Mouse (Mus musculus): Measurements from ENCODE around the gene Ahcyl1.
"Not testable (repeated sequence)": the region's sequence is repeated elsewhere in the genome, so short reads cannot be mapped to it uniquely, and the experiment has no call there.

The Ahcyl1 gene

DNA sequence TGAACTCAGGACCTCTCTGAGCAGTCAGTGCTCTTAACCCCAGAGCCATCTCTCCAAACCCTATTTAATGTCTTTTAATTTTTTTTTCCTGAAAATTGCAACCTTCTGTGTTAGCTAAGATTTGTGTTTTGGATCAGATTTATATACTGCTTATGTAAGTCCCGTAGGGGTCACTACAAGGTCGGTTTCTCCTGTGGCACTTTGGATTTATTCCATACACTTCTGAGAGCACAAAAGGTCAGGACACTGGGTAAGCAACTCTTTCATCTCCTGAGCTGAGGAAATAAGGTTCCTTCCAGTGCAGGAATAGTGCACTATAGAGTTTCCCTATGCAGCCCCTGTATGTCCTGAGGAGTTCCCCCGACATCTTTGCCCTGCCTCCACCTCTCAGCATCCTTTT is 40.9 kb downstream of the Ahcyl1 start:
- no peak for DNase-seq (ENCODE audit: low spot score)

DNA sequence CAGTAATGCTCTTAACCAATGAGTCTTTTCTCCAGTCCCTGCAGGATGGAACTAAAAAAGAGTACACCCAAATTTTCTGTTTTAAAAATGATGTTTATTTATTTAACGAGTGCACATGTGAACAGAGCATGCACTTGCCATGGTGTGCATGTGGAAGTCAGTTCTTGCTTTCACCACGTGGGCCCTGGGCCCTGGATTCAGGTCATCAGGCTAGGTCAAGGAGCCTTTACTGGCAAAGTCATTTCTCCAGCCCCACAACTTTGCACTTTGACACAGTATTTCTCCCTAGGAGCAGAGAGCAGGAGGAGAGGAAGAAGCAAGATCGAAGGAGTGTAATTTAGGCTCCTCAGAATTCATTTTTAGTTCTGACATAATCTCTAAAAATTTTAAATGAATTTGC is 41.5 kb downstream of the Ahcyl1 start:
- DNase-seq (ENCODE audit: low spot score): no peak

DNA sequence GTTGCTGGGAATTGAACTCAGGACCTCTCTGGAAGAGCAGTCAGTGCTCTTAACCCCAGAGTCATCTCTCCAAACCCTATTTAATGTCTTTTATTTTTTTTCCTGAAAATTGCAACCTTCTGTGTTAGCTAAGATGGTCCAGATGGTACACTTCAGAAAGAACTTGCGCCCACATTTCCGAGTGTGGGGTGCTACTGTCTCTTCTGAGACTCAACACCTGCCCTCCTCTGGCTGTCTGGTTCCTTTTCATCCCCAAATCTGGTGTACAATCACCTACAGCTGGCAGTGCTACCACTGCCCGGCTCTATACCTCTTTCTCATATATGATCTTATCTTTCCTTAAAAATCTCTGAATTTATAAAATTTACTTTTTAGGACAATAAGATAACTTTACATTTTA is 43.4 kb downstream of the Ahcyl1 start:
- DNase-seq (ENCODE audit: low spot score): no peak

DNA sequence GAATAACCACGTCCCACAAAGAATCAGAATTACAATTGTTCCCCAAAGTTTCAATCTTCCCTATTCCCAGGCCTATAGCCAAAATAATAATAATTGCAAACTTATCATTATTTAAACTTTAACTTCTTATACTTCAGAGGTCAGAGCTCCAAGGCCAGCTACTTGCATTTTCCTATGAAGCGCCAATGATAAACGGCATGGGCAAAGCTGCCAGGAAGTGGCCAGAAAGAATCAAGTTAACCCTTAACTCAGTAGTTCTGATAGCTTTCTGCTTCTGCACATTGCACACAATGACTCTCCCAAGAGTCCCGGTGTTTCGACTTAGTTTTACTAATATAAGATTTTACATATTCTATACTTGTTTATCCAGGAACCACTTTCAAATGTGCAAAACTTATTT is 46.1 kb downstream of the Ahcyl1 start:
- not testable (repeated sequence) for DNase-seq (ENCODE audit: low spot score)

DNA sequence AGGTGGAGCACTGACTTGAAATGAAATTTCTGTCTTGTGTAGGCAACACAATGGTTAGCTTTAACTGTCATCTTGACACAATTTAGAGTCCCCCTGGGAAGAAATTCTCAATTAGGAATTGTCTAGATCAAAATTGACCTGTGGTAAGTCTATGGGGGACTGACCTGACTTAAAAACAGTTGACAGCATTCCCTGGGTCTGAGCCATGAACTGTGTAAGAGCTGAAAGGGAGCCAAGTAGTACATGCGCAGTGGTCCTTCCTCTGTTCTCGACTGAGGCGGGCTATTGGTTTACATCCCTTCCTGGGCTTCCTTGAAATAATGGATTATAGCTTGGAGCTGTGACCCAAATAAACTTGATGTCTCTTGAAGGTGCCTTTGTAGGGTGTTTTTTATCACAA is 49.4 kb downstream of the Ahcyl1 start:
- no peak for DNase-seq (ENCODE audit: low spot score)

DNA sequence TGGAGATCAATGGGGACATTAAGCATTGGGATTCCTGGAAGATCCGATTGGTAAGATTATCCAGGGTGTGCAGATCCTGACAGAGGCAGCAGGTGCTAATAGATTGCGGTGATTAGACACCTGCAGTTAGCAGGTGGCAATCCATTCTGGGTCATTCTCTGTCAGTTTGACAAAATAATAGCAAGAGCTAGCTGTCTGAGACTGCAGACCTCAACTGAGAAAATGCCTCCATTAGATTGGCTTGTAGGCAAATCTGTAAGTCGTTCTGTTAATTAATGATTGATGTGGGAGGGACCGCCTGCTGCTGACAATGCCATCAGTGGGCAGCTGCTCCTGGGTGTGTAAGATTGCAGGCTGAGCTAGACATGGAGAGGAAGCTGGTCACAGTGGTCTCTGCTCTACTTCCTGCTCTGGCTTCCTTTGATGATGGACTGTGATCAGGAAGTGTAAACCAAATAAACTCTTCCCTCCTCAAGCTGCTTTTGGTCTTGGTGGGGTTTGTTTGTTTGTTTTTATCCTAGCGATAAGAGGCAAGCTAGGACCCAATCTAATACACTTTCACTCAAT is 58.7 kb downstream of the Ahcyl1 start:
- no peak for DNase-seq (ENCODE audit: low spot score)

DNA sequence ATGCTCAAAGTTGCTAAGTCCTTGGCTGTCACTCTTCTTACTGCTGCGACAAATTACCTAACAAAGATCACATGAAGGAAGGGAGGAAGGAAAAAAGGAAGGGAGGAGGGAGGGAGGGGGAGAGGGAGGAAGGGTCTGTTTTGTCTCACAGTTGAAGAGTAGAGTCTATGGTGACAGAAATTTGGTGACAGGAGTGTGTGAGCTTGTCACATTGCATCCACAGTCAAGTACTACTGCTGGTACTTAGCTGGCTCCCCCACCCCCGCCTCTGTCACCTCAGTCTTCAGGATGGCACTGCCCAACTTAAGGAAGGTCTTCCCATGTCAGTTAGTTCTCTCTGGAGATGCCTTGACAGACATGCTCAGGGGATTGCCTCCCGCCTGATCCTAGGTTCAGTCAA is 60.1 kb downstream of the Ahcyl1 start:
- DNase-seq (ENCODE audit: low spot score): no peak

DNA sequence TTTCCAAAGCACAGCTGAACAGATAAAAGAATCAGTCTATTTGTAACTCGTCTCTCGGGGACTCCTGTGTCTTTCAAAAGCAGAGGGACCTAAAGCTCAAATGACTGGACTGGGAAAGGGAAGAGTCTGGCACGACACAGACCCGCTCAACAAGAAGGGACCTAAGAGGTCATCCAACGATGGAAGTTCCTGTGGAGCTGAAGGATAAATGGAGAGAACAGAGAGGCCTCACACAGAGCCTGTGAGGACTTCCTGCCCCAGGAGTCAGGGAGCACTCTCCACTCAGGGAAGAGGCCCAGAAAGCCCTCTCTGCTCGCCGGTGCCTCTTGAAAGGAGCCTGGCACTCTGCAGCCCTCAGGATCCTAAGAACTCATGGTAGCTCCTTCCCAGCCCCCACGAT is 60.5 kb downstream of the Ahcyl1 start:
- DNase-seq (ENCODE audit: low spot score): no peak

DNA sequence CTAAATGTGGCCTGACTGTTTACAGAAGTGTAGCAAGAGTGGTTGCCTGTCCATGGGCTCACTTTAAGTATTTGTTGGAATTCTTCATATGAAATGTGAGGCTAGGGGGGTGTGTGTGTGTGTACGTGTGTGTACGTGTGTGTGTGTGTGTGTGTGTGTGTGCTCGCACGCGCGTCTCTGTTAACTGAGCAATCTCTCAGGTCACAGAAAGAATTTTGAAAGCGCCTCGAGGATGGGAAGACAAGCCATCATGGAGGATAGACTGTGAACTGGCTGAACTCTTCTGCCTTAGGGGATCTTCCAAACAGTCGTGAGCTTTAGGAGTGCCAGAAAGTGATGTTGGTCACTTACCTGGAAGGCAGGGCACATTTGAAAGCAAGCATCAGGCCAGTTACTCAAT is 62.5 kb downstream of the Ahcyl1 start:
- no peak for DNase-seq (ENCODE audit: low spot score)

DNA sequence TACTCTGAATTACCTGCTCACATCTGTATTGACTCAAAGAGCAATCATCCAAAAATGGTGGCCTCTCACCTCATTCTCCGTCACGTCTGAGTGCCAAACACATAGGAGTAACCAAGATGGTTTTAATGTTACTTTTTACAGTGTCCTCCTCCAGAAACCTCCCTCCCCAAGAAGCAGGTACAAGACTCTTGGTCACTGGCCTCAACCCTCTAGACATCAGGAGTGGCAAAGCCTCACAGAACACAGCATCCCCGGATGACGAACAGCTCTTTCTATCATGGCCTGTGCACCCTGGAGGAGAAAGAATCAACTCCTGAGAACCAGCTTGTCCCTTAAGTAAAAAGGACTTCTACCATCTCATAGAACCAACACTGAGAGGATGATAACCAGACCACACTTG is 63.6 kb downstream of the Ahcyl1 start:
- no peak for DNase-seq (ENCODE audit: low spot score)

DNA sequence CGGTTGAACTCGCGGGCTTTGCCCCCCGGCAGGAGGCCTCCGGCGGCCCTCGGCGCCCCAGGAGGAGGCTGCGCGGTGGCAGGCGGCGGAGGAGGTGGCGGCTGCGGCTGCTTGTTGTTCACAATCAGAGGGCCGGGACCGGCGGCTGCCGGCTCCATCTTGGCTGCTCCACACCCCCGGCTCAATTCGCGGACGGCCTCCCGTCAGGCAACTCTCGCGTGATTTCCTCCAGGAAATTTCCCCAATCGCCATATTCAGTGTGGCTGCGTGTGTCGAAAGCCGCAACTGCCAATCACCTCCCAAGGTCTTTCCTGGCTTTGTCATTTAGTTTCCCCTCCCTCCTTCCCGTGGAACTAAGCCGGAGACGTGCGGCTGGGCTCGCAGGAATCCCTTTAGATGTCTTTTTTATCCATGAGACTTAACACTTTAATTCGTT is 64.8 kb downstream of the Ahcyl1 start, which contains the start of gene Strip1:
Gene Strip1 (minus strand): TSS at position 172 of the 436 bp plus-strand sequence.
- peak; percentile 89 for DNase-seq (ENCODE audit: low spot score)

DNA sequence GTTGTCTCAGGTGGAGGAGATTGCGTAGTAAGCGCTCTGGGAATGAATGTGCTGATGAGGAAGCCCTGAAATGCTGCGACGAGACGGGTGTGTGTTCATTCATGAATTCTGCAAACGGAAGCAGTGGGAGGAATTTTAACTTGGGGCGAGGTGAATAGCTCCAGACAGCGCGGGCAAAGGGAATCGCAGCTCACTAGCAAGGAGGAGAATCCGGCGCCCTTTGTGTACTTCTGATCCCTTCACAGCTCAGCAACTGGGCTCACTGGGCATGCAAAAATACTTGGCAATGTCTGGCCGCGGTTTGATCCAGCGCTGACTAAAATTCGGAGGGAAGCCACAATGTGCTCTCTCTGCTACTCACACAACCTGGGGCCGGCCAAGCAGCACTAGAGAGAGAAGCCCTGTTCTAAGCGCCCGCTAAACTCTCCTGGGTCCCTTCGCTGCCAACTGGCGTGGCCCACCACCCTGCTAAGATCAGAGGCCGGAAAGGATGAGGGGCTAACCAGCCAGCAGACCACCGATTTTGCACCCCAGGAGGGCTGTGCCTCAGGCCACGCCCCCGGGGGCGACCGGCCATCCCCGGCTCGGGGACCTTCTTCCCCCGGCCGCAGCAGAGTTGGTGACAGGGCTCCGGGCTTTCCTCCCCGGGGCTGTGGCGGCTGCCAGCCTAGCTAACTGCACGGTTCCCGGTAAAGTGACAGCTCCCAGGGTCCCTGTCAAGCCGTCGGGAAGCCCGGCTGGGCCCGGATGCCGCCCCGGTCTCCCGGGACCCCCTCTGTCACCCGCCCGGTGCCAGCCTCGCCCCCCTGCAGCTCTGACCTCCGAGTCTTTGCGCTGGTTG is 65.5 kb downstream of the Ahcyl1 start, which contains the start of gene Gm10961:
Gene Gm10961 (plus strand): TSS at position 641 of the 841 bp plus-strand sequence.
- DNase-seq (ENCODE audit: low spot score): peak; percentile 10

DNA sequence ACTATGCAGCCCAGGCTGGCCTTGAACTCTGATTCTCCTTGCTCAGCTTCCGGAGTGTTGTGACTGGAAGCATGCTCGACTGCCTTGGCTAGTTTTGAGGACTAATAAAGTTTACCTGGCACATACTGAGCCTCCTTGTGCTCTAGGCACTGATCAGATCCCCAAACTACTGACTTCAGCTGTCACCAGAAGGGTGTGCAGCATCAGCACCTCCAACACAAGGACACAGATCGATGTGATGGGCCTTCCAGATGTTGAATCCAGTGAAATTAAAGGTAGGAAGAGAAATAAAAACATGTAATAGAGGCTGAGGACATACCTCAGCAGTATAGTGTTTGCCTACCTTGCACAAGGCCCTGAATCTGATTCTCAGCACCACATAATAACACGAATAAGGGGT is 66.9 kb downstream of the Ahcyl1 start:
- DNase-seq (ENCODE audit: low spot score): no peak

DNA sequence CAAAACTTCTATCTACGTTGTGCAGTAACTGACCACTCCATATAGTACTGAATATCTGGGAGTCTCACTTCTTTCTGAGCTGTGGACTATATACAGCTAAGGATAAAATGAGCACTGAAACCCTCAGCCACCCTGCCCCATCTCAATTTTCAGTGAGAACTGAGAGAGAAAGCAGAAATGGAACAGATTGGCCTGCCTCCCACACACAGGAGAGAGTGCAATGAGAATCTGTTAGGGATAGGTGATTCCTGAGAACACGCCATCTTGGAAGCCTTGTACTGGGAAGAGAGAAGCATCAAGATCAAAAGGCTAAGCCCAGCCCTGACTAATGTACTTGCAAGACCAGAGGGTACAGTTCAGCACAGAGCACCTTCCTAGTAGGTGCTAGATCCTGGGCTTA is 67.8 kb downstream of the Ahcyl1 start:
- no peak for DNase-seq (ENCODE audit: low spot score)

DNA sequence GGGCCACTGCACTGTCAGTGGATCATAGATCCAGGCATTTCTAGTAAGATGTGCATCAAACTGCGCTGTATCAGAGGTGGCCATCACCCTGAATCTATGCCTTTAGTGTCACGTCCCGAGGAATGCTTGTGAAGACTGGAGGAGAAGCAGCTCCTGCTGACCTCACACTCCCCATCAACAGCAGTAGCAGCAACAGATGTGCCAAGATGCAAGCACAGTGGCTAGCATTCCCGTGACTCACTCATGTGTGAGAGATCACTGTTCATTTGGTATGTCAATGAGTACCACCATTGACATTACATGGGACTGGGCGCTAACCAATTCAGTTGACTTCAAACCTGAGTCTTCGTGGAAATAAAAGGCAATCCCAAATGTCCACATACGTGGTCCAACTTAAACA is 68.7 kb downstream of the Ahcyl1 start:
- DNase-seq (ENCODE audit: low spot score): no peak

DNA sequence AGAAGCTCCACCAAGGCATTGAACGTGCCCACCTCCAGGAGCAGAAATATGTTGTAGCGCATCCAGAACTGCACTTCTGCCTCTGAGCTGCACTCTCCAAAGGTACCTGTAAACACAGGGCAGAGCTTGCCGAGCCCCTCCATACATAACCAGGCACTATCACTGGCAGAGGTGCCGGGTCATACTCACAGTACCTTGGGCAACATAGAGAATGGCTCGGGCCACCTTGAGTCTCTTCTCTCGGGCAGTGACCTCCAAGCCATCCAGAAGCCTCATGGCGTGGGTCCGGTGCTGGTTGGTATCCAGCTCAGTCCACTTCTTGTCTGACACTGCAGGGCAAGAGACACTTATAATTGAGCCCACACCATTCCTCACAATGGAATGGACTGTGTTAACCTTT is 69.6 kb downstream of the Ahcyl1 start:
- DNase-seq (ENCODE audit: low spot score): no peak

DNA sequence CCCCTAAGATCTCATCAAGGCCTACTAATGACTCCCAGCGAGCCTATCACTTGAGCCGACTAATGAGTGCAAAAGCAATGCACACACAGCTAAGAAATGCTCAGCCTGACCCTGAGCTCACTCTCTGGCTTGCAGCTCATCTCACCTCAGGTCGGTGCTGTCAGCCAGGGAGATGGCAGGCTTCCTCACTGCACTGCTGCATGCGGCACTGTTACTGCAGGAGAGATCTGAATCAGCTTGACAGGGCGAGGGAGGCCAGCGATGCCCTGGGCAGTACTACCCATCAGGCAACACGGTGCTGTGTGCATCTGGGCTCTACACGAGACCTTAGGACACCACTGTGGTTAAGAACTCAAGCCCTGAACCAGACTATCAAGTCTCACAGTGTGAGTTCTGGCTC is 70.8 kb downstream of the Ahcyl1 start:
- DNase-seq (ENCODE audit: low spot score): no peak

DNA sequence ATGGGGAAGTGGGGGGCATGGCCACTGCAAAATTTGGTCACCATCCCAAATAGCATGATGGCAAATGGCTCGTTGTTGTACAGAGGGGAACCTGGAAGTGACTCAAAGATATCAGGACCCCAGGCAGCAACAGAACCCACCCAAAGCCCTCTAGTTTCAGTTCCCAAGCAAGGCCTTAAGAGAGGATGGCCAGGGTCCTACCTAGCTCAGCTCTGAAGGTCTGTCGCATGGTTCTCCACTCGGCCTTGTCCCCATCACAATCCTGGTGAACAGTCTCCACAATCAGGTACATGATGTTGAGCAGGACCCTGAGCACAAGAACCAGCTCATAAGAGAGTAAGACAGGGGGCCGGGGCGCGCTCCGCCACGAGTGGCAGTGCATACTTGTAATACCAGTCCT is 71.9 kb downstream of the Ahcyl1 start:
- DNase-seq (ENCODE audit: low spot score): no peak

DNA sequence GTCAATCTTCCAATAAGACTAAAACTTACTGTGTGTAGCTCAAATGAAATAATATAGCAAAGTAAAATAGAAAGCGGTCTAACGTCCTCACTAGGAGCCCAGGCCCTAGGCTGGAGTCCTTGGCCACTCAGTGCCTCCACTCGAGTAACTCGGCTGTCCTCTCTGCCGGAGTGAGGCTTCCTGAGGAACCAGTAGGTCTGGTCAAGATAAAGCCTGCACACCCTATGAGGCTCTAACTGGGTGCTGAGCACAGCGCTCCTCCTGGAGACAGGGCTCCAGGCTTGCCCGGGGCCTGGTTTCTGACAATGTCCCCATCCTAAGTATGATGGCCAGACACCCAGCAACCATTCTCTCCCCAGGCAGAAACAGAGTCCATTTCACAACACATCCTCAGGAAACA is 73.8 kb downstream of the Ahcyl1 start:
- DNase-seq (ENCODE audit: low spot score): no peak

DNA sequence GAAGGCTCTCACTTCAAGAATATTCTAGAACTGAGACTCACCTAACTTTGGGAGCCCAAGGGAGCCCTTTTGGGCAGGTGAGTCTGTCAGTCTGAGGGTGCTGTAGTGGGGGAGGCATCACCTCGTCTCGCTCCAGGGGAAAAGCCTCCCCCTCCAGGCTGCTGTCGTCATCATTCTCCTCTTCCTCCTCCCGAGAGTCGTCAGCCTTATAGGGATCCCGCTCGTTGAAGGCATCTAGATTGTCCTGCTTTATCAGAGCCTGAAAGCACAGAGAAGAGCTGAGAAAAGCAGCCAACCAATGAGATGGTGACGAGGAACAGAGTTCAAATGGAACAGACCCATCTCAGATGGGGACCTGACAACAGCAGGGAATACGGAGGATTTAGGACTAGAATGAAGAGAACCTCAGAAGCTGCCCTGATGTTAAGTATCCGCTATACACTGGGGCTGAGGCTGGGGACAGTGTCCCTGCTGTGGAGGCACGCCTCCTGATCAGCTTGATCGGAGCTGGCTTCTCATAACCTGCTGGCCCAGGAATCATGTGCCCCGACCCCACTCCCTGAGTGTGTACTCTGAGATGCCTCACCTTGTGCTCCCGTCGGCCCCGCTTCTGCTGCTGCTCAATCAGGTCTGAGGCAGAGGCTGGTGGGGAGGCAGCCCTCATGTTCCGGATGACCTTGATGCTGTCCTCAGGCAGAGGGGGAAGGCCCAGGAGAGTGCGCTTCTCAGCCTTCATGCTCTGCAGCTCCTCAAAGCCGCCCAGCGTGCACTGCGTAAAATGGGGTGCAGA is 74.9 kb downstream of the Ahcyl1 start:
- DNase-seq (ENCODE audit: low spot score): no peak

DNA sequence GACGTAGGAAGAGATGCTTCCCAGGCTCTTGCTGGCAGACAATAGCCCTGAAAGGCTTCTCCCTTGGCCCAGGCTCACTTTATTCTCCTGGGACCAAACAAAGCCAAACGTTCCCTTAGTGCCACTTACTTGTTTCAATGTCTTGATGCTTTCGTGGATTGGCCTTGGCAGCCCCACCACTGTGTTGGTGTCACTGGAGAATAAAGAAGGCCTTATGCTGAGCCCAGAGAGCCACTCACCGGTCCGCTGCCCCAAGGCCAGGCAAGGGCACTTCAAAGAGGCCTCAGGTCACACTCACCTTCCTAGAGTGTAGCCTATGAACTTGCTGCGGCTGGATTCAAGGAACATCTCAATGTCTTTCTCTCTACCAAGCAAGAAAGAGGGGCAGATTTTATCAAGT is 76.4 kb downstream of the Ahcyl1 start:
- DNase-seq (ENCODE audit: low spot score): no peak

DNA sequence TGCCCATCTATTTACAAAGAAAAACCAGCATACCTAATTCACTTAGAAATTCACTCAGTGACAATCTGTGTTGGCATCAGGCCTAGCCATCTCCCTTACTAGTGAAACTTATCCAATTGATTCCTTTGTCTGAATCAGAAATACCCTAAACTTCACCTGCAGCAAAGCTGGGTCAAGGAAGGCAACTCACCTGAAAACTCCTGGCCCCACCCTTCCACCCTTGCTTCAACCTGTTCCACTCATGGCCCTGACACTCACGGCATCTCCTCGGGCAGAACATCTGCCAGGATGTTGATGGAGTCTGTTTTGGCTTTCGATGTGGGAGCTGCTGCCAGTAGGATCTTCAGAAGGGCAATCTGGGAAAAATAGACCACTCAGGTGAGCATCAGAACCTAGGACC is 78.6 kb downstream of the Ahcyl1 start:
- DNase-seq (ENCODE audit: low spot score): no peak

All from left cerebral cortex, adult 11 months (tissue).